Mouse (Mus musculus) heart, adult 8-10 months (tissue): ENCODE measurements around the gene Serp1. TPM values are rescaled to one million over a fixed set of nuclear protein-coding genes. Genes with fewer than 3 reads are reported as not detected.
"Not testable (repeated sequence)": the region's sequence is repeated elsewhere in the genome, so short reads cannot be mapped to it uniquely, and the experiment has no call there.

Experiments
- DNase-seq: peaks from one replicate; pipeline ENCODE4 v3.0.0; 2022; ENCODE audit warnings: low spot score
- total RNA-seq, 4 experiments: library from RNA; stranded (reverse); gene quantifications; 2 replicates each; pipeline ENCODE4 v1.2.4; 2022

Serp1 gene
- total RNA-seq, 4 experiments from 2014 or later = 8.8 to 14.1 (median 9.6) TPM

DNA sequence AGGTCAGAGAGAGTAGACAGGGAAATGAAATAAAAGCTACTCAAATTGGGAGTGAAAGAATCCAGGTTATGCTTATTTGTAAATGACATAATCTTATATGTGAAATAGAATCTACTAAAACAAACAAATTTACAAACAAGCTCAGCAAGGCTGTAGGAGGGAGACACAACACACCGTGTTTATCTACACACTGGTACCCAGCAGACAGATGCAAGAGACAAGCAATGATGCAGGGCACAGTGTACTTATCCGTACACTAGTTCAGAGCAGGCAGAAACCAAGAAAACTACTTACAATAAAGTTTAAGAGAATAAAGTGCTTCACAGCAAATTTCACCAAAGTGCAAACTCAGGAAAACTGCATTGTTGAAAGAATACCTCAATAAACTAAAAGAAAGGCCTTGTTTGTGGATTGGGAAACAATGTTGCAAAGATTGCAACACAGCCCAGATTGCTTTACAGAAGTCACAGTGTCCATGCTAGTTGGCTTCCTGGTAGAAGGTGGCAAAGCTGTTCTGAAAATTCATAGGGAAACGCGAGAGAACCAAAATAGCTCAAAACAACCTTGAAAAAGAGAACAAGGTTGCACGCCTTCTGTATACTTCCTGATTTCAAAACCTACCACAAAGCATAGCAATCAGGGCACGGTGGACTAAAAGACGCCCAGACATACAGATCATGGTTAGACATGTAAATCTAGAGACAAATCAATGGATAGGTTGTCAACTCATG lies 17.5 kb downstream of the Serp1 start:
- DNase-seq = no peak

DNA sequence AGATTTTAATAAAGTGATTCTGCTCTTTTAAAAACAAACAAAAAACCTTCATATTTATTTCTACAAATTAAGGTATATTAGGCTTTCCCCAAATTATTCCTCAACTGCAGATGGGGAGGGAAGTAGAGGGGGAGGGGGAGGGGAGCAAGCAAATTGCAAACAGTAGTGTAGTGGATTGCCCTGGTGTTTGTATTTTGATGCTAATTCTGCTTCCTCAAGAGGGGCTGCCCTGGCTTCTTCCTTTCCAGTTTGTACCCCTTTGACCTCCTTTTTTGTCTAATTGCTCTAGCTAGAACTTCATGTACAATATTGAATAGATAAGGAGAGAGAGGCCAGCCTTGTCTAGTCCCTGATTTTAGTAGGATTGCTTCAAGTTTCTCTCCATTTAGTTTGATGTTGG lies 21.0 kb downstream of the Serp1 start:
- no peak for DNase-seq

DNA sequence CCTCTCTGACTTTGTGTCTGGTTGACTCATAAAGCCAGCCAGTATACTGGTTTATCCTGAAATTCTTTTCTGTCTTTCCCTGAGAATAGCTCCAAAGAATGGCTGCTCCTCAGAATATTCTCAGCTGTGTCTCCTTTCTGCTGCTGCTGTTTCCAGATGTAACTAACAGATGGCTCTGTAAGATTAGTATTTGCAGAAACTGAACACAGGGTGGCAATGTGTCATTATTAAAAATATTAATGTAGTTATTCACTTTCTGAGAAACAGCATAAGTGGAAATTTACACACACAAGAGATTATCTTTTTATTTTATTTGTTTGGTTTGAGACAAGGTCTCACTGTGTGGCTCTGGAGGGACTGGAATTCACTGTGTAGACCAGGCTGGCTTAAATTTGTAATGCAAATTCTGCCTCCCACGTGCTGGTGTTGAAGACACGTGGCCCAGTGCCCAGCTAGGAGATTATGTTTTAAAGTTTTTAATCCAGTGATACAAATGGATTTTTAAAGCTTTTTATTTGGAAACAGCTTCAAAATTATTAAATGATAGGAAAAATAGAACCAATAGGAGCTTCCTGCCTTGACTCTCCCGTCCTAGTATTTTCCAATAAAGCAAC lies 21.9 kb downstream of the Serp1 start:
- no peak for DNase-seq

DNA sequence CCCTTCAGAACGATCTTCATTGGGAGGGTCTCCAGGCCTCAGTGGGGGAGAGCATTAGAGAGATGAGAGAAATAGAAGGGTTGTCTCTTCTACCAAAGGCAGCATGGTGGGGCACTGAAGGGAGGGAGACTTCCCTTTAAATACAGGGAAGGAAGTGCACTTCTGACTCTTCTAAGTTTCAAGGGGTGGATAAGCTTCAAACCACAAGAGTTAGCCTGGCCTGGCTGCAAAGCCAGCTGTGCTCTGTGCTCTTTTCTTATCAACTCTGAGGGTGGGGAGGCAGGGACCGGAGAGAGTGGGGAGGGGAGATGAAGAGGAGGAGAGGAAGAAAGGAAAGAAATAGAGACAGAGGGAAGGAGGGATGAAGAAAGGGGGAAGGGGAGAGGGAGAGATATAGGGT lies 23.7 kb downstream of the Serp1 start:
- DNase-seq = no peak

DNA sequence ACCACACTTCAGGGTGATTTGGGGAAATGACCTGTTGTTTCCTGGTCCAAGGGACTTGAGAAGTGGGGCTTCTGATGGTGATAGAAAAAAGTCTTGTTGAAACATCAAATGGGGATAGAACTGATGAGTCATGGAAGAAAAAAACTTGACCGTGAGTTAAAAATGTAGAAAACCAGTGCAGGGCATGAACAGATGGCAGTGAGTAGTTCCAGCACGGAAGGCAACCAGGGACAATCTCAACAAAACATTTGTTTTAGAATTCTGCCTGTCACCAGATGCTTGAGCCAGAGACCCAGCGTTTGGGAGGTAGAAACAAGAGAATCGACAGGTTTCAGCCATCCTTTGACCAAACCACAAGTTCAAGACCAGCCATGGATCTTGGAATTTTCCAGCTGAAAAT lies 32.1 kb downstream of the Serp1 start:
- no peak for DNase-seq

DNA sequence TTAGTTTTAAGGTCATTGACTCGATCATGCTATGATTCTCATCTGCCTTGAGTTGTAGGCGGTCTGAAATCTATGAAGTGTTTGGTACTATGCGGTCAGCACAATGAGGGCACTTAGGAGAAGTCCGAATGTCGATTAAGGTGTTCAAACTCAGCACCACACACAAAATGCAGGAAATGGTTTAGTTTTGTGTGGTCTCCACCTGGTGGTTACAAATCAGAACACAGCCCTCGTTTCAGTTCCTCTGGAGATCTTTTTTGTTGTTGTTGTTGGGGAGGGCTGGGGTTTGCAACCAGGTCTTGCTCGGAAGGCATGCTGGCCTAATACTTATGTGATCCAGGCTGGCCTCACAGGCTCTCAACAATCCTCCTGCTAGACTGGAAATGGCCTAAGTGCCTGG lies 34.9 kb downstream of the Serp1 start:
- DNase-seq = peak; percentile 26

DNA sequence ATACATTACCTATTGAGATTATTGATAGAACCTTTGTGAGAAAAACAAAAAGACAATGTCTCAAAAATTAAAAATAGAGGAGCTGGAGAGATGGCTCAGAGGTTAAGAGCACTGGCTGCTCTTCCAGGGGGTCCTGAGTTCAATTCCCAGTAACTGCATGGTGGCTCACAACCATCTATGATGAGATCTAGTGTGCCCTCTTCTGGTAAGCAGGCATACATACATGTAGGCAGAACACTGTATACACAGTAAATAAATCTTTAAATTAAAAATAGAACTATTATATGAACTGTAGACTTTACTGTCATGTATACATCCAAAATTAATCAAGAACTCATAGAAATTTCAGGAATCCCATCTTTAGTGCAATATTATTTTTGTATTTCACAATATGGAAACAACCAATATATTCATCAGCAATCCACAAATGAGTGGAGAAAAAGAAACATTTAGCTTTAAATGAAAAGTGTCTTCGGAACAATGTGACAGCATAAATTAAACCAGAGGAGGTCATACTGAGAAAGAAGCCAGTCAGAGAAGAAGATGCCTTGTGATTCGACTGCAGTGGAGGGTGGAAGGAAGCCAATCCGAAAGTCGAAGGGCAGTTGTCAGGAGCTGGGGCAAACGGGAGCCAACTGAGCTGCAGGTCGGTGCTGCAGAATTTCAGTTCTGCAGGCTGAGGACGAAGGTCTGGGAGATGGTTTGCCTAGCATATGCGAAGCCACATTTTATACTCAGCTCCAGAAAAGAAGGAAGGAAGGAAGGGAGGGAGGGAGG lies 37.5 kb downstream of the Serp1 start:
- no peak for DNase-seq

DNA sequence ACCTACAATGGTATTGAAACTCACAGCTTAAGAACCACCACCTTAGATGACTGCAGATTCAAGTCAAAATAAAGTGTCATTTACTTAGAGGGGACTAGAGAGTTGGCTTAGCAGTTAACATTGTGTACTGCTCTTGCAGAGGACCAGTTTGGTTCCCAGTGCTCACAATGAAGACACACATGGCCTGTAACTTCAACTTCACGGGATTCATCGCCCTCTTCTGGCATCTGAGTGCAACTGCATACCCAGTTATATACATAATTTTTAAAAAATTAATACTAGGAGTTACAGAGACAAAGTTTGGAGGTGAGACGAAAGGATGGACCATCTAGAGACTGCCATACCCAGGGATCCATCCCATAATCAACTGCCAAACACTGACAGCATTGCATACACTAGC lies 38.6 kb downstream of the Serp1 start:
- no peak for DNase-seq

DNA sequence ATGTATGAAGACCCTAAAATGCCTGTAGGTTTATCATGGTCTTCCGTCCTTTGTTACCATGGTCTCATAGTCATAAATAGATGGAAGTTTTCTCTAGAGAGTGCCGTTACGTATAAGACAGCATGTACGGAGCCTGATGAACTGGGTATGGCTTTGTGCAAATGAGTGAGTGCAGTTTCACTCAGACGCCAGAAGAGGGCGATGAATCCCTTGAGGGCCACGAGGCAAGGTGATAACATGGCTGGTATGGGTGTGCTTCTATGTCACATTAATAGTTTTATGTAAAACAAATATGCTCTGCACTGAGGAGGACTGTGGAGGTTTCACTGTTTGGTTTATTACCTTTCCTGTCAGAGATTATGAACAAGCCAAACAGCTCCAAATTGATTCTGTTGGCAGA lies 39.8 kb downstream of the Serp1 start:
- no peak for DNase-seq

DNA sequence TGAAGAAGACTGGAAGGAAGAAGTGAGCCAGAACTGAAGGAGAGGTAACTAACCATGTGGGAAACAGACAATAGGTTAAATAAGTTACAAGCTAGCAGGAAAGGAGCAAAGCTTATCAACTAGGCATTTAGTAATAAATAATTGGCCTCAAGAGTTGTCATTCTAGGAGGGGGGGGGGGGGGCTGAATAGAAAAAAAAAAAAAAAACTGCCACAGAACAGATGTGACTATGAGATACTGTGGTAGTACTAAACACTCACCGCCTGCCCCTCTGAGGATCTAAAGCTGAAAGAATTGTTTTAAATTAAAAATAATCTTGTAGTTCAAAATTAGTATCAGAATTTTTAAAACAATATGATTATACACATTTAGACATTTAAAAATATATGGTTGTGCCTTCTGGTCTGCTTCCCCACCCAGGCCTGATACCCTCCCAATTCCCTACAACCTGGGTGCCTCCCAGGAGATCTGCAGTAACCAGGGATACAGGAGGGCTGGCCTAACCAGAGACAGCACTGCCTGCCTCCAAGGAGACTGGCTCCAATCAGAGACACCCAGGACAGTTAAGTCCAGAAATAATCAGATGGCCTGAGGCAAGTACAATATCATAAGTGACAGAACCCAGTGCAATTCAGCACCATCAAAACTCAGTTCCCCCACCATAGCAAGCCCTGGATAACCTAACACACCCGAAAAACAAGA lies 46.8 kb downstream of the Serp1 start:
- no peak for DNase-seq

DNA sequence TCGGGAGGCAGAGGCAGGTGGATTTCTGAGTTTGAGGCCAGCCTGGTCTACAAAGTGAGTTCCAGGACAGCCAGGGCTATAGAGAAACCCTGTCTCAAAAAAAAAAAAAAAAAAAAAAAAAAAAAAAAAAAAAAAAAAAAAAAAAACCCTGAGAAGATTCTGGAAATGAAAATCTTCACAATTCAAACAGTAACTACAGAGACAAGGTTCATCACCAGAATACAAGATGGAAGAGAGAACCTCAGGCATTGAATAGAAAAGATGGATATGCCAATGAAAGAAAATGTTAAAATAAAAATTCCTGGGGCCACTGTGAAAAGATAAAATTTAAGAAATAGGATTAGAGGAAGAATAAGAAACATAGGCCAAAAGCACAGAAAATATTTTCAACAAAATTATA lies 50.4 kb downstream of the Serp1 start:
- DNase-seq = not testable (repeated sequence)

Other genes with a start within 250 kb of the Serp1 start
- 10 to 100 TPM; 18.5 to 26.6 (median 22.1) TPM for gene Tsc22d2, start 111.2 kb downstream of the Serp1 start, total RNA-seq
- gene Eif2a, start 71 bp downstream of the Serp1 start, total RNA-seq = 10 to 100 TPM; 35.5 to 36.8 (median 35.8) TPM
- gene Selenot, start 50.7 kb upstream of the Serp1 start, total RNA-seq = 100 to 1,000 TPM; 116 to 126 (median 120) TPM
- not detected for gene Erich6, start 111.3 kb upstream of the Serp1 start, total RNA-seq
- gene Siah2, start 166.5 kb upstream of the Serp1 start, total RNA-seq = 10 to 100 TPM in 1 of 4 experiments, 1 to 10 TPM in 3; 5.3 to 10.6 (median 7.6) TPM